Mouse (Mus musculus) erythroblast, embryonic 14.5 days (primary cell): Measurements from ENCODE around the gene Eif6. TPM values are rescaled to one million over a fixed set of nuclear protein-coding genes. Genes with fewer than 3 reads are reported as not detected.
A peak's percentile ranks its signal among the peaks of the same experiment; 100 is the strongest.

Experiments
- H3K27me3 ChIP-seq: 2 replicates; pipeline ENCODE4 v1.6.1; 2012; ENCODE audit warnings: inconsistent platforms; ENCODE audit not compliant: control insufficient read depth
- H3K36me3 ChIP-seq: 2 replicates; pipeline ENCODE4 v1.6.1; 2012; ENCODE audit warnings: mild to moderate bottlenecking, inconsistent platforms; ENCODE audit not compliant: control insufficient read depth
- H3K4me1 ChIP-seq: 2 replicates; pipeline ENCODE4 v1.6.1; 2012; ENCODE audit warnings: inconsistent platforms; ENCODE audit not compliant: control insufficient read depth
- H3K4me3 ChIP-seq: replicated peaks from 2 replicates; pipeline ENCODE3; 2012; ENCODE audit warnings: moderate library complexity, mild to moderate bottlenecking, inconsistent platforms
- H3K9me3 ChIP-seq: 2 replicates; pipeline ENCODE4 v1.6.1; 2012; ENCODE audit warnings: low read length, inconsistent platforms, mixed read lengths; ENCODE audit not compliant: control insufficient read depth
- GATA1 ChIP-seq: IDR thresholded peaks from 2 replicates; pipeline ENCODE4 v1.6.1; 2012; ENCODE audit warnings: low read length, inconsistent platforms, mixed read lengths
- TAL1 ChIP-seq: IDR thresholded peaks from 3 replicates; pipeline ENCODE4 v1.6.1; 2012; ENCODE audit warnings: low read length, inconsistent platforms, mixed read lengths
- polyA plus RNA-seq: library from polyadenylated mRNA; stranded (reverse); fragments of >175 nt; gene quantifications from 2 replicates; pipeline ENCODE4 v1.2.3, GENCODE M21; 2012

Eif6 gene
- polyA plus RNA-seq, 1 experiment = 18.6 TPM

GRCm38 (mm10) chr2:155831302-155831701, 4.6 kb upstream of the Eif6 start:
- H3K9me3 ChIP-seq = no peaks in the 10 kb centered on the region
- no peak for TF ChIP-seq TAL1
- no peak for TF ChIP-seq GATA1
- peaks cover 5% of the 10 kb centered on the region for H3K27me3 ChIP-seq
- peaks cover 15% of the 10 kb centered on the region for H3K4me1 ChIP-seq
- H3K36me3 ChIP-seq = no peaks in the 10 kb centered on the region
- H3K4me3 ChIP-seq = no peak overlapping the region

- no peak for TF ChIP-seq TAL1
- TF ChIP-seq GATA1 = no peak
- Histone ChIP-seq H3K27me3 (peaks cover 5% of the 10 kb centered on the region), H3K36me3 (no peaks in the 10 kb centered on the region), H3K4me3 (no peak overlapping the region), H3K4me1 (peaks cover 18% of the 10 kb centered on the region), H3K9me3 (no peaks in the 10 kb centered on the region)
These were observed 4.1 kb upstream of the Eif6 start for GRCm38 (mm10) chr2:155830841-155831240.

GRCm38 (mm10) chr2:155825904-155826629, 658 bp downstream of the Eif6 start:
- Histone ChIP-seq H3K4me3 (peak overlapping the region; percentile 88), H3K27me3 (no peaks in the 10 kb centered on the region; the same call in 1 of the 2 replicates), H3K4me1 (peaks cover 35% of the 10 kb centered on the region), H3K36me3 (peaks cover 31% of the 10 kb centered on the region), H3K9me3 (no peaks in the 10 kb centered on the region)
- TF ChIP-seq GATA1 (no peak), TAL1 (no peak)

- no peak overlapping the region for H3K4me3 ChIP-seq
- TF ChIP-seq TAL1 (no peak), GATA1 (no peak)
- H3K36me3 ChIP-seq = peaks cover 50% of the 10 kb centered on the region
- H3K27me3 ChIP-seq = no peaks in the 10 kb centered on the region
- no peaks in the 10 kb centered on the region for H3K9me3 ChIP-seq
- H3K4me1 ChIP-seq = peaks cover 56% of the 10 kb centered on the region
These were observed 3.0 kb downstream of the Eif6 start for GRCm38 (mm10) chr2:155823722-155824121.

GRCm38 (mm10) chr2:155820779-155821178, 5.9 kb downstream of the Eif6 start:
- Histone ChIP-seq H3K4me3 (no peak overlapping the region), H3K4me1 (peaks cover 50% of the 10 kb centered on the region), H3K36me3 (peaks cover 50% of the 10 kb centered on the region), H3K27me3 (no peaks in the 10 kb centered on the region), H3K9me3 (no peaks in the 10 kb centered on the region)
- no peak for TF ChIP-seq TAL1
- TF ChIP-seq GATA1 = no peak

GRCm38 (mm10) chr2:155819449-155820251, 7.1 kb downstream of the Eif6 start:
- Histone ChIP-seq H3K36me3 (peaks cover 50% of the 10 kb centered on the region), H3K9me3 (no peaks in the 10 kb centered on the region), H3K4me3 (peak overlapping the region; percentile 85), H3K27me3 (no peaks in the 10 kb centered on the region), H3K4me1 (peaks cover 42% of the 10 kb centered on the region)
- TF ChIP-seq TAL1 = no peak
- no peak for TF ChIP-seq GATA1

- no peak for TF ChIP-seq GATA1
- TF ChIP-seq TAL1 = no peak
- H3K4me3 ChIP-seq = peak within 1 kb of the TSS; percentile 85
- peaks cover 49% of the 10 kb centered on the region for H3K36me3 ChIP-seq
- H3K9me3 ChIP-seq = no peaks in the 10 kb centered on the region
- H3K27me3 ChIP-seq = no peaks in the 10 kb centered on the region
- H3K4me1 ChIP-seq = peaks cover 42% of the 10 kb centered on the region
These were observed 7.5 kb downstream of the Eif6 start, which contains the start of gene BC029722 for GRCm38 (mm10) chr2:155819392-155819448. Gene BC029722 (minus strand): TSS chr2:155819426.

- no peaks in the 10 kb centered on the region for H3K9me3 ChIP-seq
- H3K4me3 ChIP-seq = peak overlapping the region; percentile 85
- no peaks in the 10 kb centered on the region for H3K27me3 ChIP-seq
- TF ChIP-seq TAL1 (no peak), GATA1 (no peak)
- H3K4me1 ChIP-seq = peaks cover 41% of the 10 kb centered on the region
- H3K36me3 ChIP-seq = peaks cover 45% of the 10 kb centered on the region
These were observed 7.9 kb downstream of the Eif6 start for GRCm38 (mm10) chr2:155818596-155819391.
